Mouse (Mus musculus) spleen, adult 2 months (tissue): ENCODE results near the gene Mink1. TPM values are rescaled to one million over a fixed set of nuclear protein-coding genes. Genes with fewer than 3 reads are reported as not detected.

Experiments
- DNase-seq, 2 experiments: peaks; one replicate each; pipeline versions ENCODE4 v3.0.0 to v3.0.0-alpha.2; 2012 to 2021; ENCODE audit warnings: low spot score in 2 of 2, low read depth in 1 of 2
- H3K27ac ChIP-seq: fragments of 200-500 bp; 2 replicates; pipeline ENCODE4 v1.5.1; 2012; ENCODE audit warnings: low read length, inconsistent platforms; ENCODE audit not compliant: insufficient read depth
- H3K27me3 ChIP-seq: fragments of 200-500 bp; 2 replicates; pipeline ENCODE4 v1.6.1; 2012; ENCODE audit warnings: mild to moderate bottlenecking, moderate library complexity, low read length, inconsistent platforms; ENCODE audit not compliant: control insufficient read depth, insufficient read depth
- H3K36me3 ChIP-seq: fragments of 200-500 bp; 2 replicates; pipeline ENCODE4 v1.6.1; 2012; ENCODE audit warnings: mild to moderate bottlenecking, low read length, inconsistent platforms; ENCODE audit not compliant: control insufficient read depth, insufficient read depth
- H3K4me1 ChIP-seq: fragments of 200-500 bp; 2 replicates; pipeline ENCODE4 v1.6.1; 2011; ENCODE audit warnings: inconsistent platforms; ENCODE audit not compliant: control insufficient read depth, insufficient read depth, insufficient read length
- H3K4me3 ChIP-seq: fragments of 200-500 bp; 2 replicates; pipeline ENCODE4 v1.5.1; 2011; ENCODE audit warnings: mild to moderate bottlenecking, inconsistent platforms; ENCODE audit not compliant: insufficient read depth, insufficient read length; ENCODE audit errors: extremely low read depth
- CTCF ChIP-seq: fragments of 200-500 bp; IDR thresholded peaks from 2 replicates; pipeline ENCODE4 v1.5.1; 2011; ENCODE audit warnings: mild to moderate bottlenecking, inconsistent platforms; ENCODE audit not compliant: insufficient read depth, insufficient read length, insufficient replicate concordance; ENCODE audit errors: extremely low read depth
- POLR2A ChIP-seq: fragments of 200-500 bp; IDR thresholded peaks from 2 replicates; pipeline ENCODE4 v1.6.1; 2011; ENCODE audit warnings: low read depth, low read length, inconsistent platforms
- WGBS: fragments of 180-500 bp; shearing (Covaris S2); methylation state at CpG from one replicate; pipeline ENCODE4 v1.1.7; 2018; 5-methylcytosine and 5-hydroxymethylcytosine counted together
- polyA plus RNA-seq: library from polyadenylated mRNA; depleted of rRNA; stranded (reverse); fragments of >200 nt; gene quantifications from 2 replicates; pipeline ENCODE4 v1.2.3, GENCODE M21; 2012

Mink1 gene
- polyA plus RNA-seq, 1 experiment = 74.8 TPM

DNA sequence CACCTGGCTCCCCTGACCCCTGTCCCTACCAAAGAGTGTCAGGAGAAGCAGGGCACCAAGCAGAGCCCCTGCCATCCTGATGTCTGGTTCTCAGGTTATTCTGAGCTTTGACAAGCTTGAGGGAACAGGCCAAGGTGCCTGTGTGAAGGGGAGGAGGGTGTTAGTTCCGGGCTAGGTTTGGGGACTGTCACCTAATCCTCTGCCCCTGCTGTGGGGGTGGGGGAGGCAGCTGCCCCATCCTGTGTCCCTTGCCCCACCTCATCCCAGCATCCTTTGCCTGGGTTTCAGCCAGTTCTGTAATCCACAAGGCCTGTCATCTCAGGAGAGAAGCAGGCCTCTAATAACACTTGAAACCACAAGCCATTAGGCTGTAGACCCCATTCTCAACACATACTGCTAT, 56.4 kb downstream of the Mink1 start, which contains the start of gene Chrne:
Gene Chrne (minus strand): TSS at position 116 of the 400 bp plus-strand sequence.
- H3K4me1 ChIP-seq = peaks cover 8% of the 10 kb centered on the region; the same call in 1 of the 2 replicates
- H3K27ac ChIP-seq = no peak within 1 kb of the TSS
- H3K4me3 ChIP-seq = no peak within 1 kb of the TSS
- H3K36me3 ChIP-seq = no peaks in the 10 kb centered on the region
- TF ChIP-seq CTCF = no peak
- no peak for TF ChIP-seq POLR2A
- DNase-seq = no peak
- H3K27me3 ChIP-seq = no peaks in the 10 kb centered on the region
- WGBS = 93% methylated on average over 1 of the region's 1 CpGs

DNA sequence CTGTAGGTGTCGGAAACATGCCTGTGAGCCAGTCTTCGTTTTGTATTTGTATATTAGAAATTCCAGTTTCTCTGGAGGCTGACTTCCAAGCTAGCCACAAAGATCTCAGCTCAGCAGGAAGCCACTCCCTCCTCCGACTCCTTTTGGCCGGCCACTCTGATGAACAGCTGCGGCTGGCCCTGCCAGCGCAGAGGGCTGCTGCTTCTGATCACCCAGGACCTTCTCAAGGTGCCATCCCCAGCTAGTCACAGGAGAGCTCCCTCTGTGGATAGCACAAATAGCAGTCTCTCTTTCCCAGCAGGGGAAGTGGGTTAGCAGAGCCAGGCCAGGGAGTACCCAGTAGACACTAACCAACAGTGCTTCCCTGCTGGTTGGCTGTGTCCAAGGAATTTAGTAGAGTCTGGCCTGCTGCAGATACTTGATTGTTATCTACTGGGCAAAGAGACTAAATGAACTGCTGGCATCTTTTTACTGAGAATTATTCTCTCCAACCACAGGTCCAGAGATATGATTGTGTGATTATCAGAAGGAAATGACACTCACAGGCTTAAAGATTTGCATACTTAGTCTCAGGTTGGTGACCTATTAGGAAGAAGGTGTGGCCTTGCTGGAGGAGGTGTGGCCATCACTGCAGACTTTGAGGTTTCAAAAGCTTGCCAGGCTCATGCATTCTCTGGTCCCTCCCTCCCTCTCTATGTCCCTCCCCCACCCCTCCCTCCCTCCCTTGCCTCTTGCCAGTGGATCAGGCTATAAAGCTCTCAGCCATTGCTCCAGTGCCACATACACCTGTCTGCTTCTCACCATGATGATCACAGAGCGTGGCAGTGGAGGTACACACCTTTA, 59.5 kb downstream of the Mink1 start:
- DNase-seq = no peak
- no peak overlapping the region for H3K27ac ChIP-seq

DNA sequence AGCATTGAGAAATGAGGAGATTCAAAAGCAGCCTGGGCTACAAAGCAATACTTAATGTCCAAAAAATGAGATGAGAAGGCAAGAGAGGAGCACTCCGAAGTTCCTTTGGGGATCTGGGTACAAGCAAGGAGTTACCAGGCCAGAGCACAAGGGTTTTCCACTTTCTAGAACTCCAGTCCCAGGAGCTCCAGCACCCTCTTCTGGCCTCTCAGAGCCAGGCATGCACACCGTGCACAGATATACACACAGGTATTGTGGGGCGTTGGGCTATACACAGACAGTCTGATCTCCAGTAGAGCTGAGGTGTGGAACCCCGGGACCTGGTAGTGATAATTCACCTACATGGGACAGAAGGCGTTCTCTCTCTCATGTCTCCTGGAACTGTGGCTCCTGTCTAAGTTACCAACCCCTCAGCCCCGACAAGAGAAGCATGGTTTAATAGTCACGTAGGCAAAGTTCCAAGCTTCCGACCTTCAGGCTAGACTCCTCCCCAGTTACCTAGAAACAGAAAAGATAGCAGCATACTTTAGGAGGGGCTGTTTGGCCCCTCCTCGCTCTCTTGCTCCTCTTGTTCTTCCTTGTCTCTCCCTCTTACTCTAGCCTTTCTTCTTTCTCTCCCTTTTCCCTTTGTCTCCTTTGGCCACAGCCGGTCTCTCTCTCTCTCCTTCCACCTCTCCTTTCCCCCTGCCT, 60.5 kb downstream of the Mink1 start:
- WGBS = 93% methylated on average over 10 of the region's 10 CpGs
- H3K4me1 ChIP-seq = no peaks in the 10 kb centered on the region
- H3K36me3 ChIP-seq = no peaks in the 10 kb centered on the region
- no peak for DNase-seq
- H3K27ac ChIP-seq = no peak overlapping the region
- H3K4me3 ChIP-seq = no peak overlapping the region
- no peaks in the 10 kb centered on the region for H3K27me3 ChIP-seq
- TF ChIP-seq POLR2A = no peak

More for the DNA sequence above, 59.5 kb downstream of the Mink1 start:
- no peak overlapping the region for H3K4me3 ChIP-seq
- TF ChIP-seq POLR2A (no peak), CTCF (no peak)
- H3K27me3 ChIP-seq = no peaks in the 10 kb centered on the region
- no peaks in the 10 kb centered on the region for H3K4me1 ChIP-seq
- no peaks in the 10 kb centered on the region for H3K36me3 ChIP-seq
- 86% methylated on average over 7 of the region's 7 CpGs for WGBS

DNA sequence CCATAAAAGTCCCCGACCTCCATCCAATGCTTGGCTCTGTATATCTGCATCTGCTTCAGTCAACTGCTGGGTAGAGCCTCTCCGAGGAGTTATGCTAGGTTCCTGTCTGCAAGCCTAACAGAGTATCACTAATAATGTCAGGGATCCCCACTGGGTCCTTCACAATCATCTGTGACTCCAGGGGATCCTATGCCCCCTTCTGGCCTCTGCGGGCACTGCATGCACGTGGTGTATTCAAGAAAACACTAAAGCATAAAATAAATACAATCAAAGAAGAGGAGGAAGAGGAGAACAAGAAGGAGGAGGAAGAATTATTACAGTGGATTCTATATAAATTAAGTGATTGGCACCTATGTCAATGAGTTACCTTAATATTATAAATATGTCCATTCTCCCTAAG, 62.8 kb downstream of the Mink1 start:
- peak in 1 of 2 experiments; percentile 36 for DNase-seq
- 42% methylated on average over 4 of the region's 4 CpGs for WGBS
- TF ChIP-seq POLR2A = no peak
- peak; percentile 56; the same call in 1 of the 2 replicates for TF ChIP-seq CTCF

DNA sequence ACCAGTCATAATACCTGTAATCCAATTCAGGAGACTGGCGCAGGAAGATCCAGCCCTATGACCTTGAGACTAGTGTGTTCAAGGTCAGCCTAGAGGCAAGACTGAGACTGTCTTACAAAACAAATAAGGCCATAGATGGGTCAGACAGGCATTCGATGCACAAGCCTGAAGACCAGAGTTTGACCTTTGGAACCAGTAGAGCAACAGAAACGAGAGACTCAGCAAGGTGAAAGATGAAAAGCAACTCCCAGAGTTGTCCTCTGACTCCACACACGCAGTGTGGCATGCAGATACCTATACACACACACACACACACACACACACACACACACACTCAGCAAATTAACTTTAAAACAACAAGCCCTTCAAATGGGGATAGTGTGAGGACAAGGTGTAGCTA, 64.2 kb downstream of the Mink1 start:
- no peak overlapping the region for H3K4me3 ChIP-seq
- 73% methylated on average over 4 of the region's 4 CpGs for WGBS
- no peak overlapping the region for H3K27ac ChIP-seq
- H3K36me3 ChIP-seq = no peaks in the 10 kb centered on the region
- no peaks in the 10 kb centered on the region for H3K27me3 ChIP-seq
- no peaks in the 10 kb centered on the region for H3K4me1 ChIP-seq
- no peak for TF ChIP-seq CTCF
- TF ChIP-seq POLR2A = no peak
- DNase-seq = no peak

More for the DNA sequence above, 62.8 kb downstream of the Mink1 start:
- no peaks in the 10 kb centered on the region for H3K36me3 ChIP-seq
- no peak overlapping the region for H3K4me3 ChIP-seq
- H3K27me3 ChIP-seq = no peaks in the 10 kb centered on the region
- no peak overlapping the region for H3K27ac ChIP-seq
- no peaks in the 10 kb centered on the region for H3K4me1 ChIP-seq

DNA sequence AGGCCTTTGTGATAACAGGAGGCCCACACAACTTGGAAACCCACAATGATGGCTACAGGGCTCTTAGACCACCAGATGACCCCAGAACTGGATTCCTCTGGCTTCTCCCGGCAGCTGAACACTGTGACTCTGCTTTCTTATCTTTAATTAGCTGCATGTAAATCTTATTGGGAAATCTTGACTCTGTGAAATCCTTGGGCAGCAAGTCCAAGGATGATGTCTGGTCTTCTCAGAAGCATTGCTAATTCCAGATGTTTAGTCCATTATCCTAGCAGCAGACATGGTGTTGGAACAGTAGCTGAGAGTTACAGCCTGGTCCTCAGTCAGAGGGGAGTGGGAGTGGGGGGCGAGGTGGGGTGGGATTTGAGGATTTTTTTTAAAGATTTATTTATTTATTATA, 65.8 kb downstream of the Mink1 start:
- 67% methylated on average over 2 of the region's 2 CpGs for whole genome bisulfite sequencing
- no peak for DNase-seq
- no peak overlapping the region for H3K4me3 ChIP-seq
- no peaks in the 10 kb centered on the region for H3K36me3 ChIP-seq
- no peaks in the 10 kb centered on the region for H3K4me1 ChIP-seq
- no peaks in the 10 kb centered on the region for H3K27me3 ChIP-seq
- TF ChIP-seq POLR2A (no peak), CTCF (no peak)
- no peak overlapping the region for H3K27ac ChIP-seq
